Mouse (Mus musculus) C2C12 (cell line): ENCODE measurements at regions not wholly inside any gene's neighbourhood (a gene's known extent, or its start where the extent isn't known, plus 50 kb on each side); places are given as distances from the start of the nearest gene placed in this dataset.
"Not testable (repeated sequence)": the region's sequence is repeated elsewhere in the genome, so short reads cannot be mapped to it uniquely, and the experiment has no call there.

Experiments used
- CTCF ChIP-seq: IDR thresholded peaks from one replicate; pipeline ENCODE4 v1.5.1; 2011; ENCODE audit not compliant: control insufficient read depth, insufficient read depth, insufficient read length
- MYOD1 ChIP-seq: IDR thresholded peaks from one replicate; pipeline ENCODE4 v1.6.1; 2011; ENCODE audit warnings: low read depth; ENCODE audit not compliant: control insufficient read depth, insufficient read length
- USF1 ChIP-seq: IDR thresholded peaks from one replicate; pipeline ENCODE4 v1.6.1; 2011; ENCODE audit warnings: low read depth, mild to moderate bottlenecking, control low read depth, moderate library complexity

GRCm38 (mm10) chr8:20013278-20013677, 110.1 kb downstream of the Gm31371 start:
- not testable (repeated sequence) for TF ChIP-seq MYOD1, CTCF, USF1
